In genomic region chr1:87660740-87661139, GRCm38 (mm10) we compare ENCODE assay signal across 7 mouse cellular contexts.
"Had no signal": no experiment of that assay in that cellular context is flagged by ENCODE, and none has a peak within 500 bp of the region (broad histone marks: within the 10 kb centered on the region; RNA-seq: fewer than 3 reads in every experiment).

No protein-coding gene starts in this region.

- DNase-seq: kidney, adult 9 months; kidney, postnatal 14 days; kidney, postnatal 4 days; liver, embryonic 13.5 days; lung, embryonic 14.5 days; midbrain, embryonic 14.5 days had no signal

- H3K36me3 ChIP-seq: stomach, embryonic 15.5 days had no signal

- H3K4me1 ChIP-seq: stomach, embryonic 15.5 days had no signal

- H3K4me3 ChIP-seq: liver, embryonic 13.5 days; stomach, embryonic 15.5 days had no signal

- H3K27ac ChIP-seq: liver, embryonic 13.5 days; stomach, embryonic 15.5 days had no signal

- H3K27me3 ChIP-seq: liver, embryonic 13.5 days; stomach, embryonic 15.5 days had no signal
